Mouse (Mus musculus) liver, adult (tissue): ENCODE measurements around the gene Anapc1.

Source experiments
- GATA4 ChIP-seq: IDR thresholded peaks from 2 replicates; pipeline ENCODE4 v1.6.1; 2014; ENCODE audit warnings: mild to moderate bottlenecking, low read length; ENCODE audit not compliant: insufficient replicate concordance

The Anapc1 gene

DNA sequence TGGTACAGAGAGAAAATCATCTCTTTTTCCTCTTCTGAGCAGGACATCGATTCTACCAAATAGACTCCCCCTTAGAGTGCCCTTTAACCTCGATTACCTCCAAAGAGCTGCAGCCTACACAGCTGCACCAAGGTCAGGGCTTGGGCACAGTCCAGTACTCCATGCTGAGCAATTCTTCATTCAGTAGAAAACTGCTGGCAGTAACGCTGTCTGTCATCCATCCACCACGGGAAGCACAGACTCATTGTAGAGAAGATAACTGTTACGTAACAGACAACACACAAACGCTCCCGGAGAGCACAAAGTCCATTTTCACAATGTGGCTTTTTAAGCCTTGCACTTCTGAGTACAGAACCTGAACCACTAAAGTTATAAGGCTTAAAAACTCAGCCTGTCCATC lies 74.9 kb downstream of the Anapc1 start:
- TF ChIP-seq GATA4: 0 out of 2 replicates have a peak, but pooled peaks have one; percentile 16

DNA sequence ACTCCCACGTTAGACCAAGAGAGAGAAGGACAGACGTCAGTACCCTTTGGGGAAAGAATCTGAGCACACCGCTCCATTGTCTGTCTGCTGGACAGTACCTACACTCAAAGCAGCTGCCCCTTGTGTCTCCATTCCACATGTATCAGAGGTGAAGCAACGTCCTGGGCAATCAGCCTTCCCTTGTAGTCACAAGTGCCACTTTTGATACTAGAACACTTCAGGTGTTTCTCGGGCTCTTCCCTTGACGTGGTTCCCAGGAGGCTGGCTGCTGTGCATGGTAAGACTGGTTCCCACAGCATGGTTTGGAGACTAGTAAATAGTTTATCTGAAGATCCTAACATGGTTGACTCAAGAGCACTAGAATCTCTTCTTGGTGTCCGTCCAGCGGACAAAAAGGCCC lies 76.0 kb downstream of the Anapc1 start:
- no peak for TF ChIP-seq GATA4

DNA sequence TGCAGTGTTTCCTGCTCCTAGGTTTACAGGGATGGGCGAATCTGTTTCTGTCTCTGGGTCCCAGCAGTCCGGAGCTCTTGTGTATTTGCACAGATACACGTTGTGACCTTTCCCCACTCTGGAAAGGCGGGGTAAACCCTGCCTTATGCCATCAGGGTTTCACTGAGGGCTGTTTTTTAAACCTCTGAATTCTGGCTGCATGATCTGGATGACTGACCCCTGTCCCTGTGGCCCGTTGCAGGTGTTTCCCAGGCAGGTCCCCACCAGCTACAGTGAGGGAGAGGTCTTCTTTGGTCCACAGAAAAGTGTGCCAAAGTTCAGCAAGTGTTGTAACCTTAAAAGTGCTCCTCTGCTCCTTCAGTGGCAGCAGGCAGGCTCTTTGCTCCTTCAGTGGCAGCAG lies 77.9 kb downstream of the Anapc1 start:
- no peak for TF ChIP-seq GATA4

DNA sequence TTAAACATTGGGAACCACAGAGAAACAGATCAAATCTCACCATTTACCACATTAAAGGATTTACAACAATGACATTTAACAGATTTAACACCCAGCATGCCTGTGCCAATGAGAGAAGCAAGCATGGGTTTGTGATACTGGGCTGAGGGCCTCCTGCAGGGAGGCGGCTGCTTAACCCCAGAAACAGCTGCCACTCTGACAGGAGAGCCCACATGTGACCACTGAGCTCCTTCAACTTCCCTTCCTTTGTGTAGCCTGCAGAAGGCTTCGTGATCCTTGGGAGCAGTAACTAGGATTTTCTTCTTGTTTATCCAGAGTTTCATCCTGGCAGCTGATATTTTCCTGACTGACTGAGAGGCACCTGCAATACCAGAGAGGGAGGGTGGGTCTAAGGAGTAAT lies 85.7 kb downstream of the Anapc1 start:
- TF ChIP-seq GATA4: no peak

DNA sequence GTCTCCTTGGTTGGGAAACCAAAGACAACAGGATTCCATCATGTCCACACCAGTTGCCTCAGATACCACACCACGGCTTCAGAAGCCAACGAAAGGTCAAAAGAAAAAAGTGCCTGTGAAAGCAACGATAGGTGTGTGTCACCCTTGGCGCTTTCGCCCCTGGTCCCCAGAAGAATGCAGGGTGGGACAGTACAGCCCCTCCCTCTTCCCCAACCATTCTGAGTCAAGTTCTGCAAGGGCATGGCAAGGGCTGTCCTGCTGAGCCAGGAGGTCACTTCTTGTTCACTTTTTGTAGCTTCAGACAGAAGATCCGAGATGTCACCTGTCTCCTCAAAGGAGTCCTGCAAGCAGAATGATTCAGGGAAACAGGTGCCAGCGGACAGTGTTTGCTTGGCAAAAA lies 94.9 kb downstream of the Anapc1 start:
- no peak for TF ChIP-seq GATA4

DNA sequence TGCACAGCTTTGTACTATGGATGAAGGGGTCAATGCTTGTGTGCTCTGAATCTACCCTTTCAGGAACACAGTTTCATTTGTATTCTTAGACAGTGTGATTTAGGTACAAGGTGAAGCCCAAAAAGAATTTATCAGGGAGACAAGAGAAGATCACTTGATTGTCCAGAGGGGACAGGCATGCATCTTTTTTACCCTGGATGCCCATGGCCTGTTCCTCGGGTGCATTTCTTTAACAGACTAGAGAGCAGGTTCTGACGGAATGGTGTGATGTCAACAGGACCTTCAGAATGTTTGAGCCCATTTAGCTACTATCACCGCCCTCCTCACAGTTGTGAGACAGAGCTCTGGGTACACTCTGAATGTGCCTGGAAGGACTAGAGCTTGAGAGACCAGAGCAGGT lies 96.3 kb downstream of the Anapc1 start, which contains the start of gene Spdye4c:
Gene Spdye4c, plus strand, starts transcription at position 301 of the 400 bp plus-strand sequence.
- no peak for TF ChIP-seq GATA4

DNA sequence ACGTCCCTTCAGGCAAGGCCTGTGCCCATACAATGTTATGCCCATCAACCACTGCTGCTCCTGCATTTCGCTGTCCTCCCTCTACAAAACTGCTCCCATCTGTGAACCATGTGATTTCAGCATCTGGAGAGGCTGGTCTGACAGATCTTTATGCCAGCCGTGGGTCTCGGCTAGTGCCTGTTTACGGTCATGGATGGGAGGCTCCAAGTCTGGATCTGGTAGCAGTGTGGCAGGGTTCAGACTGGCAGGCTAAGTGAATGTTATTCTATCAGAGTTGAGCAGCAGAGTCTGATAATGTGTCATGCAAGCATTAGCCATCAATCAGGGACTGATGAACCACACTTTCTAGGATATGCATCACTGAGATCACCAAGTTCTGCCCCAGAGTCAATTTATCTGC lies 104.3 kb downstream of the Anapc1 start:
- no peak for TF ChIP-seq GATA4

DNA sequence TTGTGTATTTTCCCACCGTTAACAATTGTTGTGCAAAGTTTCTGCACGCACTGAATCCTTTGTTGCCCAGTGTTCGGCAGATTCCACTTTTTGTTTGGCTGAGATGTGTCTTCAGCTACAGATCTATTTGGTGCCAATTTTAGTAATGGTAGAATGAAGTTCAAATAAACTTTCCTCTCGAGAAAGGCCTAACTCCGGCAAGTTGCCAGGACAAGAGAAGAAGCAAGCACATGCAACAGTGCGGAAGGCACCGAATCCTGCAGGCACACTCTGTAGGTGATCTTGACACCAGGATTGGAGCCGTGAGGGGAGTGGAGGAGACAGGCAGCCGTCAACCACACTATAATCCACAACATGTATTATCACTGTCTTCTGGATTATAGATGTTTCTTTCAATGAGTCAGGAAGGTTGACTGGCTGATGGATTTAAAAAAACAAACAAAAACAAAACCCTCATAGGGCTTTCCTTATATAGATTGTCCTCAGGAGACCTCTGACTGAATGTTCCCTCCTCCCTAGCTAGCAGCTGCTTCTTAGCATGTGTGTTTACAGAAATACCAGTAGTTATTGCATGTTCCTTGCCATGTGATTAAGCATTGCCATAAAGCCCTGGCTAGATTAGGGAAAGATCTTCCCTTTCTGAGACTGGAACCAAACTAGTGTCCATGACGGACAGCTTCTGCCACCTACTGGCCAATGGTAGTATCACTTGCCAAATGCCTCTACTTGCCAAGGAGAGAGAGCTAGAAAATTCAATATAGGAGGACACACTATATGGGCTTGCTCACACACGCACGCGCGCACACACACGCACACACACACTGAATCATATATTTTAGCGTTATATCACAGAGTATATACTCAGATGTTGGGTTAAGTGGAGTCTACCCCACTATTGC lies 114.2 kb downstream of the Anapc1 start:
- TF ChIP-seq GATA4: peak; percentile 51; the same call in 1 of the 2 replicates

DNA sequence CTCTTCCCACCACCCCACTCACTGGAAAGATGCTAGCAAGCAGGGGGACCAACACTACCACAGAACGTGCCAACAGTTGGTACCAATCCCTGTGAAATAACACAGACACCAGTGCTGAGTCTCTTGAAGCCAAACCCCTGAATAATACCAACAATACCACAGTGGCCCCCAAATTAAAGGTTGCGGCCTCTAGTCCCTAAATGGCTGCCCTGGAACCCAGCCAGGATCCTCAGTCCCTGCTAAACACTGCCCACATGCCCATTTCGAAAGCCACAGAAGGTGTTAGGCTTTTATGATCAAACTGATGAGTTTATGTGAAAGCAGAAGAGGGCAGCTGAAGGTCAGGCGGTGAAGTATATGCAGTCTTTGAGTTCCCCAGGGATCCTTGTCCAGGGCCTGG lies 116.2 kb downstream of the Anapc1 start:
- no peak for TF ChIP-seq GATA4

DNA sequence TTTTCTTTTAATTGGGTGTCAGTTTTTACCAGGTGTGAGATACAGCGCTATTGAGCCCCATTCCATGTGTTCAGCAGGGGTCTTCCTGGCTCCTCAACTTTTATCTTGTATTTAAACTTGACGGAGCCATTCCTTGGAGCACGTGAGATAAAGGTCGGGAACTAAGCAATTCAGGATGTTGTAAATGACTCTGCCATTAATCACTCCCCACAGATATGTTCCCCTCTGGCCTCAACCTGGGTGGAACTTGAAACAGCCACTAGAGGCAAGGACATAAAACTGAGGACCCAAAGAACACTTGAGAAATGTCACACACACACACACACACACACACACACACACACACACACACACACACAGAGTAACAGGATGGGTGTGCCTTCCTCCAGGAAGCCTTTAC lies 118.7 kb downstream of the Anapc1 start:
- no peak for TF ChIP-seq GATA4

DNA sequence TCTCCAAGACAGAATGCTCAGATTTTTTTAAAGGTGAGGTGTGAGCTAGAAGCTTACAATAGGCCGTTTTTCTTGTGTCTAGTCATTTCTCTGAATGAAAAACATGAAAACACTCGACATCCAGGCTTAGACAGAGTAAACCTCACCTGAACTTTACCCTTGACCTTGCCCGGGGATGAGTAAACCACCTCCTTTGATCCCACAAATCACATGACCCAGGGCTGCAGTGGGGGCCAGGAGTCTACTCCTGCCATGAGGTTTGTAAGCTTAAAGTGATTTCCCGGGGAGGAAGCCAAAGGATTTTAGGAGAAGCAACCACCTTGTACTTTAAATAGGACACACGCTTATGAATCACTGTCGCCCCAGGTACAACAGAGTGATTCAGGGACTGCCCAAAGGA lies 119.2 kb downstream of the Anapc1 start:
- no peak for TF ChIP-seq GATA4

DNA sequence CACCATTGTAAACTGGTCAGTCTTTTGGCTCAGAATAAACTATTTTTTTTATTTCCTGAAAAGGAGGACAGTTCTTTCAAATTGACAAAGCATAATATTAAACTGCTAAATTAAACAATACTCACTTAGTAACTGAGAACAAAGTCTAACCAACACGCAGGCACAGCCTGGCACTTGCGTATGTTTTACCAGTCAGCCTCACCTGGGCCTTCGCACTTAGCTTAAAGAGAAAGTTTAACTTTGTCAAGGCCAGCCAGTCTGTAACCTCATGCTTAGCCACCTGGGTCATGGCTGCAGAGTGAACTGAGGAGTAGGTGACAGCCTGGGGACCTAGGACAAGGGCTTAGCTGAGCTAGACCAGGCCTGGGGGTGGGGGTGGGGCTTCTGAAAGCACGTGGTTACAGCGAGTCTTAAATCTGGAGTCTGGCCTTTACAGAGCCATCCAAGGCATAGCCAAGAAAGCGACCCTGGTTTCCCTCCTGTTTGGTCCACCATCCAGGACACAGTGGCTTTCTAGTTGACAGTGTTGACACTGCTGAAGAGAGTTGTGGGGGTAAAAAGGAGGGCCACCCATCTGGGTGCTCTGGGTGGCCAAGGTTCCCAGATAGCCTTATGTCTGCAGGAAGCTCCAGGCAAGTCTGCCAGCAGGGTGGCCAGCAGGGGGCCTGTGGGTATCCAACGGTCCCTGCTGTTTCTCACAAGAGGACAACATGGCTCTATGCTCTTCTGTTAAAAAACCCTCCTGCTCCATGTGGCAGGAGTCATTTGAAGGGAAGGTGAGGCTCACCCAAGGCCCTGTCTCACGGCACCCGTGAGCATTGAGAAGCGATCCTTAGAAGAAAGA lies 120.7 kb downstream of the Anapc1 start:
- no peak for TF ChIP-seq GATA4

DNA sequence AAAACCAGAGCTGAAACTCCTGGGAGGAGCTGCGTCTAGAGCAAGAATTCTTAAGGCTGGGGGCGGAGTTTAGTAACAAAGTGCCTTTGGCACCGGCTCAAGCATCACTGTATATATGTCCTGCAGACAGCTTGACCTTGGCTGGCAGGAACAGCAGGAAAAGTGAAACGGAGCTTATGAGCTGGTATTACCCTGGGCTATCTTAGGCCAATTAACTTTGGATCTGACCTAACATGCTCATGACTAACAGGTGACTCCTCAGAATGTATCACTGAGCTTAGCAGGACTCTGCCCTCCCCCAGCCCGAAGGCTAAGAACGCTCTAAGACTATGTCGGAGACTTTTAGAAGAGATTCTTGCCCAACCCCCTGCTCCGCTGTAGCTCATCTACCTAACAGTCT lies 121.3 kb downstream of the Anapc1 start:
- no peak for TF ChIP-seq GATA4

DNA sequence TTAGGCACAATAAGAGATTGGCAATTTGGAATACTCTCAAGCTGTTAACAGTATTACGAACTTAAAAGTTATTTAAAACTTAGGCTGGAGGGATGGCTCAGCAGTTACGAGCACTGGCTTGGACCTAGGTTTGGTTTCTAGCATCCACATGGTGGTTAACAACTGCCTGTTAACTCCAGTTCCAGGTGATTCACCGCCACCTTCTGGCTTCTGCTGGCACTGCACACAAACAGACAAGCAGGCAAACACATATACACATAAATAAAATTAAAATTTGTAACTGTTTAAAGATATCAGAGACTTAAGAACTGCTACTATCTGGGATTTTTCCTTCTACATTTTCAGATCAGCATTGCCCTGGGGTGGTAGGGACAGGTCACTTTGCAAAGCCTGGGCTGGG lies 123.0 kb downstream of the Anapc1 start:
- TF ChIP-seq GATA4: no peak
